Mouse (Mus musculus) monocyte, adult 5-6 weeks (primary cell): ENCODE data around the gene Celsr2. TPM values are rescaled to one million over a fixed set of nuclear protein-coding genes. Genes with fewer than 3 reads are reported as not detected.

Source experiments
- ATAC-seq: fragments of 153-309, 156-312 bp; replicated peaks from 2 replicates; pipeline ENCODE4 v1.8.0; 2017; ENCODE audit warnings: mild to moderate bottlenecking; ENCODE audit not compliant: low TSS enrichment, insufficient number of reproducible peaks, severe bottlenecking, poor library complexity, low FRiP score
- total RNA-seq: library from RNA; stranded (forward); fragments of 200-1000, 200-491, 200-594 nt; gene quantifications from 3 replicates; pipeline ENCODE4 v1.2.3, GENCODE M21; 2017

Gene Celsr2
- total RNA-seq, 1 experiment from 2014 or later: 0.19 TPM

DNA sequence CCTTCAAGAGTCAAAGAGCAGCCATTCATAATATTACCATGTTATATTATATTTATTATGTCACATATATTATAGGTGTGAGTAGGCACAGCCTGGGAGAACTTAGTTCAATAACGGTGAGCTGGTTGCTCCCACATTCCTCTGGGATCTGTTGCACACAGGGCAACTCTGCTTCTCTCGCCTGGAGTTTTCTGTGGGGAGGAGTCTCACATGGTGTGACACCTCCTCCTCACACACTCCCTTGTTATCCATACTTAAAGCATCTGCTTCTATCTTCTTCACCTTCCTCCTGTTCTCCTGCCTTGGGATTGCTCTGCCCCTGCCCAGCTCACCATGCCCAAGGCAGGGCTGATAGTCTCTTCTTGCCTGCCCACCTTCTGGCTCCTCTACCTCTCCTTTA, 74.3 kb downstream of the Celsr2 start:
- ATAC-seq: no peak

Other genes with a start within 250 kb of the Celsr2 start
- 3.7 to 6.2 TPM (median 4.2 TPM) in 3 replicates for gene Amigo1, start 229.2 kb downstream of the Celsr2 start, total RNA-seq
- 13.0 to 22.3 TPM (median 15.0 TPM) in 3 replicates for gene Cyb561d1, start 214.3 kb downstream of the Celsr2 start, total RNA-seq
- 4.0 to 7.1 TPM (median 6.8 TPM) in 3 replicates for gene Atxn7l2, start 204.6 kb downstream of the Celsr2 start, total RNA-seq
- gene Sypl2, start 188.9 kb downstream of the Celsr2 start, total RNA-seq: not detected in 3 replicates
- 137 to 139 TPM (median 138 TPM) in 3 replicates for gene Psma5, start 158.6 kb downstream of the Celsr2 start, total RNA-seq
- gene Sort1, start 131.5 kb downstream of the Celsr2 start, total RNA-seq: 31.6 to 35.5 TPM (median 32.1 TPM) in 3 replicates
- not detected in 3 replicates for gene Mybphl, start 50.6 kb downstream of the Celsr2 start, total RNA-seq
- gene Psrc1, start 31.7 kb downstream of the Celsr2 start, total RNA-seq: 0.68 to 1.4 TPM (median 0.86 TPM) in 3 replicates
- 120 to 326 TPM (median 130 TPM) in 3 replicates for gene Sars, start 29.7 kb upstream of the Celsr2 start, total RNA-seq
- not detected in 3 replicates for gene 1700013F07Rik, start 118.6 kb upstream of the Celsr2 start, total RNA-seq
- 0.11 to 0.19 TPM in 2 of 3 replicates, not detected in the other for gene 5330417C22Rik, start 121.0 kb upstream of the Celsr2 start, total RNA-seq
- gene Tmem167b, start 146.9 kb upstream of the Celsr2 start, total RNA-seq: 67.3 to 88.2 TPM (median 82.3 TPM) in 3 replicates
- 40.3 to 53.0 TPM (median 51.7 TPM) in 3 replicates for gene Taf13, start 156.1 kb upstream of the Celsr2 start, total RNA-seq
- 12.4 to 27.1 TPM (median 13.7 TPM) in 3 replicates for gene Wdr47, start 175.7 kb upstream of the Celsr2 start, total RNA-seq
- gene Clcc1, start 238.4 kb upstream of the Celsr2 start, total RNA-seq: 71.2 to 120 TPM (median 75.3 TPM) in 3 replicates